Mouse (Mus musculus): ENCODE data around the gene G0s2. TPM values are rescaled to one million over a fixed set of nuclear protein-coding genes. Genes with fewer than 3 reads are reported as not detected.
A peak's percentile ranks its signal among the peaks of the same experiment; 100 is the strongest.
"Not testable (repeated sequence)": the region's sequence is repeated elsewhere in the genome, so short reads cannot be mapped to it uniquely, and the experiment has no call there.

G0s2 gene
- polyA plus RNA-seq, 1 experiment: 31.0 TPM

DNA sequence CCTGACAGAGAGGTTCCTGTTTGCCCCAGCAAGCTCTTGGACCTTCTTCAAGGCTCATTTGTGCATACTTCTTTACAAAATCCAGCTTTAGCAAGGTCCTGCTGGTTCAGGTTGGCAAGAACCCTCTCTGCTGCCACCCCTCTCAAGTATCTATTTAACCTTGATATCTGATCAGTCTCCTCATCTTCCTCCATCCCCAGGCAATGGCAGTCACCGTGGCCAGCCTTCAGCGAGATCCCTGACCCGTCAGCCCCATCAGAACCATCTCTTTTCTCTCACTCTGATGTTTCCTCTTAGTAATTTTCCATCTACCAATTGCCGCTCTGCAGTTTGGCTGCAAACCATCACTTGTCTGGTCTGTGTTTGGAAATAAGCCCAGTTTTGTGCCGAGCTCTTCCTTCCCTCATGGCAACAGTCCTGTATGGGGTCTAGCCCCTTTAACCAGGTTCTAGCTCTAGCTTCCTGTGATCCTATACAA lies 16.4 kb downstream of the G0s2 start:
- DNase-seq (ENCODE audit: low read depth, low spot score): no peak
- 36% methylated on average over 5 of the region's 5 CpGs for WGBS

DNA sequence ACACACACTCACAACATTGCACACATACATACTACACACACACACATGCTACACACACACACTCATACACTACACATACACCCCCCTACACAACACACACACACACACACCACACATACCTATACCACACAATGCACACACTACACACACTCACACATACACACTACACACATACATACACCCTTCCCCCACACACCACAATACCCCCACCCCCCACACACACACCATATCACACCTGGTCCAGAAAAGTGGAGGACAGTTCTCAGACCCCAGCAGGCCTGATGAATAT lies 16.8 kb downstream of the G0s2 start:
- DNase-seq (ENCODE audit: low read depth, low spot score): no peak

DNA sequence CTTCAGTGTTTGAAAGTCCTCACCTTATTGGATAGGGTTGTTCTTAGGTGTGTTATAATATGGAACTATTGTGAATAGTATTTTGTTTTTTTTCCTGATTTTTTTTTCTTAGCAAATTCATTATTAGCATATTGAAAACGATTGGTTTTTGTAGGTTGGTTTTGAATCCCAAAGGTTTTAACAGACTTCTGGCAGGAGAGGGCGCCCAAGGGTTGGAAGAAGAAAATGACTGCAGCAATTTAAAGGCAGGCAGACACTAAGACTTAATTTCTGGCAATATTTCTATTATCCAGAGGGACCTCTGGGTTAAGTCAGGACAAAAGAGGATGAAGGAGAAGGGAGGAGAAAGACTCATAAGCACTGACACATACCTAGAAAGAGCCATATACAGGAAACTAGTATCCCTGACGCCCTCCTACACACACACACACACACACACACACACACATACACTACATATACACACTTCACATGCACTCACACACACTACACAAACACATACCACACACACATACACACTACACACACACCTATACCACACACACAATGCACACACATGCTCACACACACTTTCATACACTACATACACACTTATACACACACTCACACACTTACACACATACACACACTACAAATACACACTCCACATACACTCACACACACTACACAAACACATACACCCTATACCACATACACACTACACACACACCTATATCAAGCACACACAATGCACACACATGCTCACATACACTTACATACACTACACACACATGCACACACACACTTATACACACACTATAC lies 17.3 kb downstream of the G0s2 start:
- DNase-seq (ENCODE audit: low read depth, low spot score): peak; percentile 63
- 32% methylated on average over 3 of the region's 3 CpGs for WGBS

DNA sequence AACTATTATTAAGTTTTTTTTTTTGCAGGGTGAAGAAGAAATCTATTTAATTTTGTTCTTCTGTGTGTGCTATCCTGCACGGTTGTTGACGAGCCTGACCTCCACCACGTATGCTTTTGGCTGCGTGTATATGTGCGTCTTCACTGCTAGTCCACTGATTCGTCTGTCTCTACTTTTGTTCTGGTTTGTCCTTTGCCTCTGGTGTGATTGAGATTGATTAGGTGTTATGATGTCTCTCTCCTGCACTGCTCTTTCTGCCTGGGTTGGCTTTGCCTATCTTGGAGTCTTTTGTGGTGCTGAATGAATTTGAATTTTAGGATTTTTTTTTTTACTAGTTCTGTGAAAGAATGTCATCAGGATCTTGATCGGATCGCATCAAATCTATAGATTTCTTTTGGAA lies 18.0 kb downstream of the G0s2 start:
- DNase-seq (ENCODE audit: low read depth, low spot score): no peak
- 61% methylated on average over 8 of the region's 8 CpGs for WGBS

DNA sequence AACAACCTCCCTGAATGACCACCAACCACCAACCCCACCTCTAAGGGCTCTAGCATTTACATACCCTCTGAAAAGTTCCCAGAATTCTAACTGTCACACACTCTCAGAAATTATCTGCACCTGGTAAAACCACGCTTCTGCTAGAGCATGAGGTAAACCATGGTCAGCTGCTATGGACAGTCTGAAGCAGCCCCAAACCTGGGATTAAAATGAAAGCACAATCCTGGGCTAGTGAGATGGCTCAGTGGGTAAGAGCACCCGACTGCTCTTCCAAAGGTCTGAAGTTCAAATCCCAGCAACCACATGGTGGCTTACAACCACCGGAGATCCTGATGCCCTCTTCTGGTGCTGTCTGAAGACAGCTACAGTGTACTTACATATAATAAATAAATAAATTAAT lies 19.1 kb downstream of the G0s2 start:
- 60% methylated on average over 3 of the region's 3 CpGs for WGBS
- DNase-seq (ENCODE audit: low read depth, low spot score): not testable (repeated sequence)

DNA sequence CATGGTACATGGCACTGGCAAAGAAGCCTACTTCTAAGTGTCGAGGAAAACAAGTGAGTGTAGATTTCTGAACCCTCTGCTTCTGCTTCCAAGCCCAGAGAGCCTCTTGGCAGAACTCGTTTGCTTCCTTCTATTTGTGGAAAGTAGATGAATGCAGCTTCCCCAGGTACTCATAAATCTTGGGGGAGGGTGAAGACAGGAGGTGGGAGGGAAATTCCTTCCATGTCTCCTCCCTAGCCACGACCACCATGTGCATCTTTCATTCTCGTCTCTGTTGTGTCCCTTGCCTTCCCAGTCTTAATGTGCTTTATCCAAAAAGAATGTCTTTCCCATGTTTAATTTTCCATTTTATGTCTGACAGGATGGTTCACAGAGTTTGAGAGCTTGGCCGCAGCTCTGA lies 20.4 kb downstream of the G0s2 start:
- WGBS: 18% methylated on average over 5 of the region's 5 CpGs
- no peak for DNase-seq (ENCODE audit: low read depth, low spot score)

DNA sequence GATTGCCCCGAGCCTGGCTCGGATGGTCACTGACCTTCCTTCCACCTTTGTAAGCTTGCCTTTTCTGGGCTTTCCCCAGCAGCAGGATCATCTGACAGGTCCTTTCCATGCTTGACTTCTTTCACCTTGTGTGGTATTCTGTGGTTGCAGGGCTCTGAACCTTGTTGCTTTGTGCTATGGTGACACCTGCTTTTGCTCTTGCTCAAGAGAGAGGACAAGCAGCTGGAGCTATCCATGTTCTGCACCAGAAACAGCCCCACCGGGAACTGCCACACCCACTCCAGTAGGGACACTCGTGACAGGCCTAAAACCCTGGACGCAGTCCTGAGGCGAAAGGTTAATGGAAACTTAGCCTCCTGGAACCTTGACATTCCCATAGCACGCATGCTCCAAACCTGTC lies 21.6 kb downstream of the G0s2 start:
- WGBS: 68% methylated on average over 7 of the region's 7 CpGs
- no peak for DNase-seq (ENCODE audit: low read depth, low spot score)

DNA sequence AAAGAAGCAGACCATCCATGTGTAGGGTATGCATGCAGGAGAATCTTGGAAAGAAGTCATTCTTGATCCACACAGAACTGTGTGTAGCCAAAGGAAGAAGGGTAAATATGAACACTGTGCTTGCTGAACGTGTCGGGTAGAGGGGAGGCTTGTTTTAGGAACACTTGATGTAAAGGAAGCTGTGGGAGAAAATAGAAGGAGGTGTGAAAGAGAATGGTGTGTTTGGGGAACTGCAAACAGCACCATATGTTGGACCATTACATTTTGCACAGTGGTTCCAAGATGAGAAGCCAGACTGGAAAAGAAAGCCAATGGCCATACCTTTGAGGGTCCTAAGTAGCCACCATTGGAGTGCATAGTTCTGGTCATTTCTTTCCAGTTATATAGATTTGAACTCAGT lies 23.0 kb downstream of the G0s2 start:
- no peak for DNase-seq (ENCODE audit: low read depth, low spot score)
- 79% methylated on average over 2 of the region's 2 CpGs for WGBS

DNA sequence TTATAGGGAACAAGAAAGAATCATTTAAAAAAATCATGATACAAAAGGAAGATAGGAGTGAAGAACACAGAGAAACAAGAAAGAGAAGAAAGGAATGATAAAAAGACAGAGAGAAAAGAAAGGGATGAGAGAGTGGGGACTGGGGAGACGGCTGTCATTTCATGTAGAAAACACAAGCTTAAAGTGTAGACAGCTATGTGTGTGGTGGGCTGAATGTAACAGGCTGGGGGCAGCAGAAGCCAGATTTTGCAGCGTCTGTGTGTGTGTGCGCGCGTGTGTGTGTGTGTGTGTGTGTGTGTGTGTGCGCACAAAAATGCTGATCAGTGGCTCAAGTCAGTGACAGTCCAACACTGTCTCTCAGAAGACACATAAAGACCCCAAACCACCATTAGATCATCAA lies 28.8 kb downstream of the G0s2 start:
- no peak for DNase-seq (ENCODE audit: low read depth, low spot score)
- WGBS: 82% methylated on average over 6 of the region's 6 CpGs

DNA sequence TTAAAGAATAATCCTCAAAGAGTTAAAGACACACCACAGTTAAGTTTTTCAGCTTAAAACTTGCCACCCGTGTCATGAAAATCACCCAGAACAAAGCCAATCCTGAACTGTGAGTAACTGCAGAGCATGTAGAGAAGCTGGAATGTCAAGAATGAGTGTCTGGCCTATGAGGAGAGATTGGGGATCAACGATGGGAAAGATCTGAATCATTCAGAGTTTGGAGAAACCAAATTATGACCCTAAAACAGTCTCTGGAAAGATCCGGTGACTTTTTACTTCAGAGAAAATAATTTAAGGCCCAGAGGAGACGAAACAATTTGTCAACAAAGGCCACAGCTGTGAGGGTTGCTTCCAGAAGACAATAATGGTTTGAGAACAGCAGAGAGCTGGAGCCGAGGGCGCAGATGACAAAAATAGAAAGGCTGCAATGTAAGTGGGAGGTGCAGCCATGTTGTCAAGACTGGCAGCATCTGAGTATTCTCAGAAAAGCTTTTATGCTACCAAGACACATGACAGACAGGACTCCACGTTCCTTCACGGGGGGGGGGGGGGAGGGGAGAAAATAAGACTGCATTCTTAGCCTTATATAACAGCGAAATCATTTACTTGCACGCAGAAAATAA lies 29.3 kb downstream of the G0s2 start:
- 50% methylated on average over 10 of the region's 10 CpGs for WGBS
- DNase-seq (ENCODE audit: low read depth, low spot score): no peak

DNA sequence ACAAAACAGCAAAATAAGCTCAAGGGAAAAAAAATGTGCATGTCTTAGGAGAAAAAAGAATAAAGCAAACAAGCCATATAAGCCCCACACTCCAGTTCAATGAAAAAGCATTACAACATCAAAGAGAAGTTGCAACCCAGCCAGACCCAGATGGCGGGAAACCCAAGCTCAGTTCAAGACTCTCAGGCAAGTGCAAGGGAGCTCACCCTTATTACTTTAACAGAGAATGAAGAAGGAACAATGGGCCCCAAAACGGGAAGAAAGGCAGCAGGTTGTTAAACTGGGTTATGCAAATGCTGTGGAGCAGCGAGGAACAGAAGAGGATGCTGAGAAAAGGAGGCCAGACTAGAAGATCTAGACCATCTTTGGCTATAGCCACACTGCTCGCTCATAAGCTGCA lies 30.2 kb downstream of the G0s2 start:
- WGBS: 56% methylated on average over 4 of the region's 4 CpGs
- DNase-seq (ENCODE audit: low read depth, low spot score): no peak

DNA sequence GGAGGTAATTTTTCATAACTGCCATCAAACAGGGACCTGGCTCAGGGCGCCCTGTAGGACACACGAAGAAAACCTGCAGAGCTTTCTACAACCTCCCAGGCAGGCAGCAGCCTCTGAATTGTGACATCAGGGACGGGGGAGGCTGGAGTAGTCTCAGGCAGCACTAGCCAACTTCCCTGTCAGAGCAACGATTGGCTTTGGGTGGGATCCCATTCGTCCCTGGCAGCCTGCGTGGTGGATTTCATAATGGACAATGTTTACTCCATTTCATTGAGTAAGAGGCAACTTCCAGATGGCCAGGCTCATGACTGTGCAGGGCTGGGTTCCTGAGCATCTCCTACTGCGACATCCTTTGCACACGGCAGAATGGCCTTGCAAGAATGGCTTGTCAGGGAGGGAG lies 30.8 kb downstream of the G0s2 start:
- 46% methylated on average over 8 of the region's 8 CpGs for WGBS
- no peak for DNase-seq (ENCODE audit: low read depth, low spot score)

DNA sequence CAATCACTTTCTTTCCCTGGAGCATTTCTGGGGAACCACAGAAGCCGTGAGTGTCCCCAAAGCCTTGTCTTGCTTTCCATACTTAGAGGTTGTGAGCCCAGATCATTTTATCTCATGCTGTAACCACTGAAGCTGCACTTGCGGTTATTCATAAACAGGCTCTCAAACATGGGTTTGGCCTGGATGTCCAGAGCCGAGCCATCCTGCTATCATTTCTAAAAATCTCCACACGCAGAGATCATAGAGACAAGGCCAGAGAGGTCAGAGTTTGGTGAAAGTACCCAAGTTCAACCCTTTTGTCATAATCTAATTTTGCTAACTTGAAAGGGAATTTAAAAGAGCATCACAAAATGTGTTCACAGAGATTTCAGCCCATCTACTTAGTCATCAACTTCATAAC lies 31.6 kb downstream of the G0s2 start:
- no peak for DNase-seq (ENCODE audit: low read depth, low spot score)
- WGBS: 74% methylated on average over 4 of the region's 4 CpGs

DNA sequence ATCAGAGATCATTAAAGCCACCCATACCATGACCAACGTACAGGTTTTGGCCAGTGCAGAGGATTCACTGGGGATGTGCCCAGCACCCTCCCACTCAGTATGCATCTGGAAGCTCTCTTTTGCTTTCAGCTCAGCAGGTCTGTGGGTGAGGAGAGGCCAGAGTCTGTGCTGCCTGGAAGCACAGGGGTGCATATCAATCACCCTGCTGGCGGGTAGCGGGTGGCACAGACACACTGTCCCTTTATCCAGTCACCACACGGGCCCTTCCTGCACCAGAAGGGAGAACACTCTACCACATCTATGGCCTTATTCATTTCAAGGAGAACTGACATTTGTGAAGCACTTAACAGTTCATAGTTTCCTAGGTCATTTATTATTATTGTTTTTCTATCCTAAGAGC lies 34.6 kb downstream of the G0s2 start:
- 68% methylated on average over 4 of the region's 4 CpGs for WGBS
- no peak for DNase-seq (ENCODE audit: low read depth, low spot score)

DNA sequence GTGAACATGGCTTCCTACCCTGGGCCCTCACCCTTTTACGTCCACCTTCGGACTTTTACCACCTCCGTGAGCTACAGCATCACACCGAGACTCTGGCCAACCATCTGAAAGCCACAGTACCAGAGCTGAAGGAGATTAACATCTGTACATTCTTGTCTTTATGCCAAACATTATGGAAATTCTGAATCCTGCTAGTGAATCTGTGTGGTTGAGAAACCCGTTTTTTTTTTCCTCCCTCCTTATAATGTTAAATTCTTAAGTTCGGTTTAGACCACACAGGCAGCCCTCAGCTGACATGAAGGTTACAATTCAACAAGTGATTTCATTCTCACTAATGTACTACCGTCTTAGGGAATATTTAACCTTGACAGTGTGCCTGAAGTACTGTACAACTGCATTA lies 38.1 kb downstream of the G0s2 start:
- WGBS: 69% methylated on average over 7 of the region's 7 CpGs
- no peak for DNase-seq (ENCODE audit: low read depth, low spot score)

DNA sequence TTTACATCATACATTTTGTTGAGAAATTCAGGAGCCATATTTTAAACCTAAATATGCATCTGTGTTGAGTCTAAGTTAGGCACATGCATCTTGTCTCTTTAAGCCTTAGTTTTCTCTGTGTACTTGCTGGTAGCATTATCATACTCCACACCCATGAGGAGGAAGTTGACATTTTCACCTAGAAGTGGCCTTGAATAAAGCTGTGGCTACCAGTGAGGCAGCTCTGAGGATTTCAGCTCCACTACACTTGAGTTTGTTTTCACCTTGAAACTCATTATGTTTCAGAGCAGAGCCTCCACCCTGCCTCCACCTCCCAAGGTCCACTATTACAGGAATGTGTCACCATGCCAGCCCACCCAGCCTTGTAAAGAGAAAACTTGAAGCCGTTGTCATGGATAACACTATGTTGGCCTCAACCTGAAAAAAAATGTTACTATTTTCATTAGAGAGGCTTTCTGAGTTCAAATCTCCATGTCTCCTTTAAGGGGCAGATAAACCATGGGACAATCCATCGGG lies 38.8 kb downstream of the G0s2 start:
- 86% methylated on average over 2 of the region's 2 CpGs for WGBS
- no peak for DNase-seq (ENCODE audit: low read depth, low spot score)

DNA sequence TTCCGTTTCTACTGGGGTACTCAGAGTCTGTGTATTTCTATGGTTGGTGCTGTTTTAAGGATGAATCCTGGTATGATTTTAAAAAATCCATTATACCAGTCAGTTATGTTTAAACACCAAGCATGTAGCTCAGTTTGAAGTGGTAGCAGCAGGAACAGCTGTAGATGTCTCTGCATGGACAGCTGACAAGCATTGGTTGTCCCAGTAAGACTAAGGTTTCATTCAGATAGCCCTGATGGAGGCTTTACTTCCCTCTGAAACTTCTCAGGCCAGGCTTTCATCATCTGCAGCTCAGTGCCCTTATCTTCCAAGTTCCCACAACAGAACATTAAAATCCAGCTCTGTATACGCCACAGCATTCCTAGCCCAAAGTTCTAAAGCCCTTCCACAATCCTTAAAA lies 40.3 kb downstream of the G0s2 start:
- WGBS: 88% methylated on average over 2 of the region's 2 CpGs
- DNase-seq (ENCODE audit: low read depth, low spot score): no peak

DNA sequence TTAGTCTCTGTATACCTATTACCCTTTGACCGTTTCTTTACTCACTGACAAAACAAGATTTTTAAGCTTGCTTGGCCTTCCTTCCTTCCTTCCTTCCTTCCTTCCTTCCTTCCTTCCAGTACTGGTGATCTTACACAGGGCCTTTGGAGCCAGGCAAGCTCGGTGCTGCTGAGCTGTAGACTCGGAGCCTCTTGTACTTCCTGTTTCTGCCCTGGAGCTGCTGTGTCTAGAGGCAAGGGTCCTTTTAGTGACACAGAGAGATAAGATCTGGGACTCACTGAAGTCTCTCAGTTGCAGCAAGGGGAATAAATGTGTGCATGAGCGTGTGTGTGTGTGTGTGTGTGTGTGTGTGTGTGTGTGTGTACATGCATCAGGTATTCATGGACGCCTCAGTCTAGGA lies 42.1 kb downstream of the G0s2 start:
- WGBS: 51% methylated on average over 5 of the region's 5 CpGs

DNA sequence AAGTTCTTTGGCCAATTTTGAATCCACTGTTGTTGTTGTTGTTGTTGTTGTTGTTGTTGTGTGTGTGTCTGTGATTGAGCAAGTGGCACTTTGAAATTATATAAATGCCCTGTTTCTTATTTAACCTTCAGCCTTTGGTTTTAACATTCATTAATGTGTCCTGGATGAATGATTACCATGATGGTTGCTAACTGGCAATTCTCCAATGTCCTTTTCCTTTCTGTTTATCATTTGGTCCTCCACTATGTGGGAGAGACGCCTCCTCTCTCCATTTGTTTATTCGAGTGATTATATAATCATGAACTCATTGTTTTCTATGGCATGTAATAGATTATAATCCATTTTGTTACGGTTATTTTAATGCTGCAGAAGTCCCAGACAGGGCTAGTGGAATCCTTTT lies 42.5 kb downstream of the G0s2 start:
- no peak for DNase-seq (ENCODE audit: low read depth, low spot score)
- WGBS: 47% methylated on average over 3 of the region's 3 CpGs

More for the DNA sequence above, 42.1 kb downstream of the G0s2 start:
- DNase-seq (ENCODE audit: low read depth, low spot score): no peak

DNA sequence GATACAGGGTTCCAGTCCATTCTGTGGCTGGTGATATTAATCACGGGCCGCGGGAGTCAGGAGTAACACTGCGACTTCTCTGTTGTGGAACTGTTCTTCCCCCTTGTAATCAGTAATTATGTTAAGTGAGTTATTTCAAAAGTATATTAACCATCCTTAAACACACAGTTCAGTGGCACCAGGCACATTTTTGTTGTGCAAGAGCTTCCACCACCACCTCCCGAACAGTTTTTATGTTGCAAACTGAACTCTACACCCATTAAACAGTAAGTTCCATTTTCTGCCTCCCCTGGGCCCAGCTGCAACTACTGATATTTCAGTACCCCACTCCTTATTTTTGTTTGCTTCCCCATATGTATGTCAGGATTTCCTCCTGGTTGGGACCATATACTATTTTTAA lies 43.4 kb downstream of the G0s2 start:
- 90% methylated on average over 5 of the region's 5 CpGs for WGBS
- DNase-seq (ENCODE audit: low read depth, low spot score): no peak

DNA sequence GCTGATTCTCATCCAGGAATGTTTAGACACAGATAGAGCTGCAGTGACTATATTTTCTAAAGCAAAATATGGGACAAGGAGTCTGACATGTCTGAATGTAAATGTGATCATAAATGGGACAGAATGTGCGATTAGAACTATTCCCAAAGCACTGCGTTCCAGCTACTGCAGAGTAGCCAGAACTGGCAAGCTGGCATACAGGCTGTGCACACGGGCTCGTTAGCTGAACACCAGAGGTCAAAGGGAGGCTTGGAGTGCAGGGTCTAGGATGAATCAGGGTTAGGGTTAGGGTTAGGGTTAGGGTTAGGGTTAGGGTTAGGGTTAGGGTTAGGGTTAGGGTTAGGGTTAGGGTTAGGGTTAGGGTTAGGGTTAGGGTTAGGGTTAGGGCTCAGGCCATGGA lies 45.5 kb downstream of the G0s2 start:
- 90% methylated on average over 4 of the region's 4 CpGs for WGBS

More for the DNA sequence above, 45.5 kb downstream of the G0s2 start:
- DNase-seq (ENCODE audit: low read depth, low spot score): no peak

Measured in large intestine, adult 2 months (tissue).